Mouse (Mus musculus) hindbrain, embryonic 13.5 days (tissue): ENCODE results near the gene D2hgdh. TPM values are rescaled to one million over a fixed set of nuclear protein-coding genes. Genes with fewer than 3 reads are reported as not detected.
"Not testable (repeated sequence)": the region's sequence is repeated elsewhere in the genome, so short reads cannot be mapped to it uniquely, and the experiment has no call there.

ENCODE experiments used
- ATAC-seq: fragments of 200-750 bp; cut with Nextera tagmentation; 2 replicates; pipeline ENCODE4 v1.8.0; 2017; ENCODE audit warnings: moderate TSS enrichment; ENCODE audit not compliant: low FRiP score
- H3K27ac ChIP-seq: fragments of 300-500 bp; sonication (generic); 2 replicates; pipeline ENCODE4 v1.5.1; 2015; ENCODE audit warnings: inconsistent platforms, mild to moderate bottlenecking, moderate library complexity
- H3K27me3 ChIP-seq: fragments of 300-500 bp; sonication (generic); 2 replicates; pipeline ENCODE4 v1.6.1; 2015; ENCODE audit warnings: mild to moderate bottlenecking, inconsistent platforms
- H3K36me3 ChIP-seq: fragments of 300-500 bp; sonication (generic); 2 replicates; pipeline ENCODE4 v1.6.1; 2015; ENCODE audit warnings: mild to moderate bottlenecking, inconsistent platforms
- H3K4me1 ChIP-seq: fragments of 300-500 bp; sonication (generic); replicated peaks from 2 replicates; pipeline ENCODE4 v1.6.1; 2015; ENCODE audit warnings: inconsistent platforms
- H3K4me2 ChIP-seq: fragments of 300-500 bp; sonication (generic); 2 replicates; pipeline ENCODE4 v1.6.1; 2015; ENCODE audit warnings: inconsistent platforms, mild to moderate bottlenecking, moderate library complexity
- H3K4me3 ChIP-seq: fragments of 300-500 bp; sonication (generic); 2 replicates; pipeline ENCODE4 v1.5.1; 2015; ENCODE audit warnings: mild to moderate bottlenecking, inconsistent platforms
- H3K9ac ChIP-seq: fragments of 300-500 bp; sonication (generic); 2 replicates; pipeline ENCODE4 v1.6.1; 2015; ENCODE audit warnings: mild to moderate bottlenecking, inconsistent platforms
- H3K9me3 ChIP-seq: fragments of 300-500 bp; sonication (generic); 2 replicates; pipeline ENCODE4 v1.6.1; 2016; ENCODE audit warnings: inconsistent platforms
- WGBS: fragments of 180-500 bp; shearing (Covaris S2); methylation state at CpG from one replicate; pipeline ENCODE4 v1.1.7; 2015; 5-methylcytosine and 5-hydroxymethylcytosine counted together
- polyA plus RNA-seq: library from polyadenylated mRNA; unstranded; fragments of >200 nt; fragmentation: Nextera tagmentation; extraction: Ambion mirVana; gene quantifications from 2 replicates; pipeline ENCODE4 v1.2.1, GENCODE M21; 2015

Gene D2hgdh
- polyA plus RNA-seq, 1 experiment from 2014 or later: 19.3 TPM

- peaks cover 67% of the 10 kb centered on the region for H3K36me3 ChIP-seq
- H3K27me3 ChIP-seq: no peaks in the 10 kb centered on the region
- no peak for ATAC-seq
- H3K4me1 ChIP-seq: peaks cover 15% of the 10 kb centered on the region
- 95% methylated on average over 4 of the region's 4 CpGs for WGBS
- H3K9ac ChIP-seq: no peak overlapping the region
- H3K27ac ChIP-seq: no peak overlapping the region
- H3K9me3 ChIP-seq: no peaks in the 10 kb centered on the region
- H3K4me3 ChIP-seq: no peak overlapping the region
- H3K4me2 ChIP-seq: no peak overlapping the region
These were observed 15.8 kb upstream of the D2hgdh start for GRCm38 (mm10) chr1:93808871-93809270.

DNA sequence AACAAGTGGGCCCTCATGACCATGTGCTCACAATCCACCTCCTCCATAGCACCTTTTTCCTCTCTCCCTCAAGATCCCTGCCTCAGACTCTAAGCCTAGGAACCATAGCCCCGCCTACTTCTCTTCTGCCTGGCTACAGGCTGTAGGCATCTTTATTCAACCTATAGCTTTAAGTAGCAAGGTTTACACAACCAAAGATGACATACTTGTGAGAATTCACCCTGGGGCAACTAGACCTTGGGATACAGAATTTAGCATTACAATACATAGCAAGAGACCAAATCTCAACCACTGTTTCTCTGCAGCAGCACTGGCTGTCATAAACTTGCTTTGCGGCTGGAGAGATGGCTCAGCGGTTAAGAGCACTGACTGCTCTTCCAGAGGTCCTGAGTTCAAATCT is 14.7 kb upstream of the D2hgdh start:
- H3K9ac ChIP-seq: no peak overlapping the region
- no peaks in the 10 kb centered on the region for H3K27me3 ChIP-seq
- over 99% methylated on average over 3 of the region's 3 CpGs for WGBS
- H3K4me2 ChIP-seq: no peak overlapping the region
- ATAC-seq: no peak
- H3K36me3 ChIP-seq: peaks cover 79% of the 10 kb centered on the region
- H3K27ac ChIP-seq: no peak overlapping the region
- H3K9me3 ChIP-seq: no peaks in the 10 kb centered on the region
- H3K4me1 ChIP-seq: peaks cover 8% of the 10 kb centered on the region
- H3K4me3 ChIP-seq: no peak overlapping the region

GRCm38 (mm10) chr1:93811495-93812039 is 13.1 kb upstream of the D2hgdh start:
- Histone ChIP-seq H3K9me3 (no peaks in the 10 kb centered on the region), H3K9ac (no peak overlapping the region), H3K4me3 (no peak overlapping the region), H3K36me3 (peaks cover 86% of the 10 kb centered on the region), H3K27me3 (no peaks in the 10 kb centered on the region), H3K4me2 (no peak overlapping the region), H3K4me1 (no peaks in the 10 kb centered on the region), H3K27ac (no peak overlapping the region)
- 95% methylated on average over 8 of the region's 8 CpGs for WGBS
- no peak for ATAC-seq

DNA sequence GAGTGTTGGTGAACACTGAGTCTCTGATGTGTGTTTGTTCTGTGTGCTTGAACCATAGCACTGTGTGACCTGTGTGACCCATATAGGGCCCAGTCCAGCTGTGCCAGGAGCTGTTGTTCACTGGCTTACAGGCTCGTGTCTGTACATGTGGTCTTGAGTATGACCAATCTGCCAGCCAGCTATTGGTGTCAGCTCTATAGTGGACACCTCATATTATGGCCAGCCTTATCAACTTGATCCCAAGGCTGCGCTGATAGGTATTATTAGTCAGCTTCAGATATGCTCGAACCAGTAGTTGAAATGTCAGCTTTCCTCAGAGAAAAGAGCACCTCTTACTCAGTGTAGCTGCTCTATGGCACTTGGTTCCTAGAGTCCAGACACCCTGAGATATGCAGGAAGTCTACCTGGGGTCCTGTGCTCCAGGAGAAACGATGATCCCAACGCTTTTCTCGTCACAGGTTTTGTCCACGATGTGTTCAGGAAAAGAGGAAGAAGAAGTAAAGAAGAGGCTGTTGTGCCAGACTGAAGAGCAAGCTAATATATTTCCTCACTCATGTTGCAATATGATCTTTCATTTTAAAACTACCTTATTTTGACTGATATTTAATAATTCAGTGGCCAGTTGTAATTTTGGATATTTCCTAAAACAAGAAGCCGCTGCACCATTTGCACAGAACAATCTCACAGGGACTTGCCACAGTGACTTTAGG is 6.7 kb upstream of the D2hgdh start:
- no peak overlapping the region for H3K27ac ChIP-seq
- no peaks in the 10 kb centered on the region for H3K9me3 ChIP-seq
- no peak overlapping the region for H3K4me2 ChIP-seq
- H3K9ac ChIP-seq: no peak overlapping the region
- ATAC-seq: no peak
- H3K36me3 ChIP-seq: peaks cover 93% of the 10 kb centered on the region
- no peaks in the 10 kb centered on the region for H3K27me3 ChIP-seq
- 93% methylated on average over 8 of the region's 8 CpGs for WGBS
- H3K4me3 ChIP-seq: no peak overlapping the region
- H3K4me1 ChIP-seq: no peaks in the 10 kb centered on the region

DNA sequence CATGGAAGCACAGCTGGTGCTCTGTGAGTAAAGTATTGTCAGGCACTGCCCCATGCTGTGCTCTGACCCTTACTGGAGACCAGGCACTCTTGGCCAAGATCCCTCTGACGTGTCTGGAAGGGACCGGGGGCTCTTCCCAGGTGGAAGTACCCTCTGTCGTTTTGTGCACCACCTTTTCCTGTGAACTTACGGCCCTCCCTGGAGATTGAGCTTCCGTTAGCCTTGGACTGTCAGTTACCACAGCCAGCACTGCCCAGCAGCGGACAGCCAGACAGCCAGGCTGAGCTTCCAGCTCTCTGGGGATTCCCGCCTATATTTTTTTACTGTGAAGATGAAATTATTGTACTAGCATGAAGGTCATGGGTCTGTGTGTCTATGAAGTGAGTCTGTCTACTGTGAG is 6.0 kb upstream of the D2hgdh start:
- Histone ChIP-seq H3K9ac (no peak overlapping the region), H3K4me2 (no peak overlapping the region), H3K9me3 (no peaks in the 10 kb centered on the region), H3K36me3 (peaks cover 85% of the 10 kb centered on the region), H3K4me1 (no peaks in the 10 kb centered on the region), H3K27ac (no peak overlapping the region), H3K27me3 (no peaks in the 10 kb centered on the region), H3K4me3 (no peak overlapping the region)
- 73% methylated on average over 7 of the region's 7 CpGs for whole genome bisulfite sequencing
- no peak for ATAC-seq

DNA sequence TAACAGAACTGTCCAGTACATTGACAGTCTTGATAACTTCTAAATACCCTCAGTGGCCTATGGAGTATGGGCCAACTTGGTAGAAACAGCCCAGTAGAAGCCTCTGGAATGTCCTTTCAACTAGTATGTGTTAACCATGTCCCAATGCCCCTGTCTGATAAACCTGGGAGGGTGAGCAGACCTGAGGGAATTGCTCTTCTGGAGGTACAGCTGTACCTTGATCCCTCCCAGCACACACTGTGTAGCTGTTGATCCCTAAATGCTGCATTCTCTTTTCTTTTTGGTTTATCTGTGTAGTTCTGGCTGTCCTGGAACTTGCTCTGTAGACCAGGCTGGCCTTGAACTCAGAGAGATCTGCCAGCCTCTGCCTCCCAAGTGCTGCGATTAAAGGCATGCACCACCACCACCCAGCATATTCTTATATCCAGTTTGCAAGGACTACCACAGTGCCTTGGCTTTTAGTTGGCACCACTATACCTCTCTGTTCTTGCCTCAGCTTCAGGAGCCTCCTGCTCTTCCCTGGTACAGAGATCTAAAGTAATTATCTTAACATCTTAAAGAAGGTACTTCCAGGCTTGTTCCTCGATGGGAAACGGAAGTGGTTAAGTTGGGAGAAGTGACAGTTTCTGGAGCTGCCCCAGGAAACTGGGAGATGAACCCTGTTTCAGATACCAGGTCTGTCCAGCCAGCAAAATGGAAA is 763 bp upstream of the D2hgdh start:
- no peak for ATAC-seq
- peak overlapping the region; percentile 97 for H3K27ac ChIP-seq
- peaks cover 22% of the 10 kb centered on the region for H3K4me1 ChIP-seq
- peaks cover 38% of the 10 kb centered on the region for H3K36me3 ChIP-seq
- no peaks in the 10 kb centered on the region for H3K27me3 ChIP-seq
- no peak overlapping the region for H3K4me3 ChIP-seq
- H3K9ac ChIP-seq: peak overlapping the region; percentile 77
- H3K9me3 ChIP-seq: no peaks in the 10 kb centered on the region
- H3K4me2 ChIP-seq: peak overlapping the region; percentile 84; the same call in 1 of the 2 replicates
- WGBS: 85% methylated on average over 3 of the region's 3 CpGs

- peak; percentile 97 for ATAC-seq
These were observed 481 bp downstream of the D2hgdh start for GRCm38 (mm10) chr1:93825105-93825674.

GRCm38 (mm10) chr1:93825771-93826539 is 1.2 kb downstream of the D2hgdh start:
- H3K9me3 ChIP-seq: no peaks in the 10 kb centered on the region
- peak overlapping the region; percentile 77 for H3K9ac ChIP-seq
- peak overlapping the region; percentile 84 for H3K4me2 ChIP-seq
- peak; percentile 49 for ATAC-seq
- H3K27ac ChIP-seq: peak overlapping the region; percentile 97
- 36% methylated on average over 27 of the region's 27 CpGs for WGBS
- H3K27me3 ChIP-seq: no peaks in the 10 kb centered on the region
- H3K36me3 ChIP-seq: peaks cover 18% of the 10 kb centered on the region
- peaks cover 22% of the 10 kb centered on the region for H3K4me1 ChIP-seq
- peak overlapping the region; percentile 57 for H3K4me3 ChIP-seq

More at GRCm38 (mm10) chr1:93825105-93825674, 481 bp downstream of the D2hgdh start:
- H3K9me3 ChIP-seq: no peaks in the 10 kb centered on the region
- H3K4me2 ChIP-seq: peak overlapping the region; percentile 84
- WGBS: under 1% methylated on average over 30 of the region's 30 CpGs
- H3K4me3 ChIP-seq: peak overlapping the region; percentile 57
- no peaks in the 10 kb centered on the region for H3K27me3 ChIP-seq
- peaks cover 25% of the 10 kb centered on the region for H3K36me3 ChIP-seq
- H3K4me1 ChIP-seq: peaks cover 22% of the 10 kb centered on the region
- H3K9ac ChIP-seq: peak overlapping the region; percentile 77
- peak overlapping the region; percentile 97 for H3K27ac ChIP-seq

- no peak for ATAC-seq
- Histone ChIP-seq H3K36me3 (peaks cover 12% of the 10 kb centered on the region), H3K4me1 (peaks cover 22% of the 10 kb centered on the region), H3K27ac (peak overlapping the region; percentile 97; the same call in 1 of the 2 replicates), H3K4me2 (peak overlapping the region; percentile 84), H3K9me3 (no peaks in the 10 kb centered on the region), H3K27me3 (no peaks in the 10 kb centered on the region), H3K9ac (peak overlapping the region; percentile 77; the same call in 1 of the 2 replicates), H3K4me3 (peak overlapping the region; percentile 57; the same call in 1 of the 2 replicates)
- 96% methylated on average over 9 of the region's 9 CpGs for WGBS
These were observed 1.8 kb downstream of the D2hgdh start for GRCm38 (mm10) chr1:93826540-93826835.

DNA sequence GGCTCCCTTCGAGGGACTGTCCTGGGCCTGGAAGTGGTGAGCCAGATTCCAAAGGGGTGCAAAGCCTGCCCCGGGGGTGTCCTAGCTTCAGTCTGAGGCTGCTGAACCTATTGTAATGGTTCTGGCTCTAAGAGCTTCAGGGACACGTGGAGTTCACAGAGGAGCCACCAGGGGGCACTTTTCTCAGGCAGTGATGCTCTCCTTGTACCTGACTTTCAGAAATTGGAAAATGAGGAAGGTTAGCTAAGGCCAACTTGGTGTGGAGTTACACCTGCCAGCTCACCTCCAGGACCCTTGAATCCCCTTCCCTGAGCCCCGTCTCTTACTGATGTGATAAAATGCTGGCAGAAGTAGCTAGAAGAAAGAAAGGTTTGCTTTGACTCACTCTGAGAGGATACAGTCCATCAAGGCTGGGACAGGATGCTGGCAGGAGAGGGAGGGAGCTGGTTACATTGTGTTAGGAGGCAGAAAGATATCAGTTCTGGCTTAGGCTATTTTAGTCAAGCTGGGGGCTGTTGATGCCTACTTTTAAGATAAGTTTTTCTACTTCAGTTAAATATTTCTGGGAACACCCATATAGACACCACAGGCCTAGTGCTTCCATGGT is 8.1 kb downstream of the D2hgdh start:
- not testable (repeated sequence) for H3K27ac ChIP-seq, H3K9me3 ChIP-seq, H3K4me1 ChIP-seq, H3K4me3 ChIP-seq, ATAC-seq, H3K4me2 ChIP-seq, H3K27me3 ChIP-seq, H3K9ac ChIP-seq
- 49% methylated on average over 3 of the region's 4 CpGs for WGBS
- H3K36me3 ChIP-seq: peaks cover 24% of the 10 kb centered on the region

DNA sequence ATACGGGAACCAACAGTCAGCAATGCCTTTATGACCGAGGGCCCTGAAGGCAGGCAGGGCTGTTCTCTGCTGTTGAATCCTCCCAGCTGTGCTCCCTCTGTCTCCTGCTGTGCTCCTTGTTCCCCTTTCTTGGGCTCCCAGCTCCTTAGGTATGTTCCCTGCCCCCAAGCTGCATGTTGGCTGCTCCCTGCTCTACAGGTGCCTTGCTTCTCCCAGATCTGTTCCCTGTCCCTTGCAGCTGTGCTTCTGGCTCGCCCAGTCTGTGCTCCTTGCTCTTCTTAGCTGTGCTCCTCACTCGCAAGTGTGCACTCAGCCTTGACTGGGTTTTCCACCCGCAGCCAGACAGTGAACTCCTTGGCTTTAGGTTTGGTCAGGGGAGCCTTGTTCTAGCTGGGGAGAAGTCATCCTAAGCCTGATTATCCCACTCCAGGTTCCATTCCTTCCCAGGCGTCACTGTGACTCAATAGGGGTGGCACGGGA is 10.0 kb downstream of the D2hgdh start:
- WGBS: 86% methylated on average over 7 of the region's 7 CpGs

More for the DNA sequence above, 10.0 kb downstream of the D2hgdh start:
- Histone ChIP-seq H3K4me2 (no peak overlapping the region), H3K27me3 (no peaks in the 10 kb centered on the region), H3K4me3 (no peak overlapping the region), H3K27ac (no peak overlapping the region), H3K4me1 (no peaks in the 10 kb centered on the region), H3K36me3 (peaks cover 27% of the 10 kb centered on the region), H3K9me3 (no peaks in the 10 kb centered on the region), H3K9ac (no peak overlapping the region)
- no peak for ATAC-seq
